Mouse (Mus musculus): ENCODE measurements around the gene Tdo2. TPM values are rescaled to one million over a fixed set of nuclear protein-coding genes. Genes with fewer than 3 reads are reported as not detected.

Gene Tdo2
- total RNA-seq, 2 experiments from 2014 or later = not detected

Other genes with a start within 250 kb of the Tdo2 start
- gene Ctso, start 43.6 kb downstream of the Tdo2 start, total RNA-seq (2015) = 10.3 and 12.2 TPM in 2 replicates
- 4.2 and 10.5 TPM in 2 replicates for gene Ctso, start 43.6 kb downstream of the Tdo2 start, total RNA-seq (2017)
- not detected in 2 replicates for gene Asic5, start 6.1 kb upstream of the Tdo2 start, total RNA-seq (2015)
- not detected in 2 replicates for gene Asic5, start 6.1 kb upstream of the Tdo2 start, total RNA-seq (2017)
- gene Gucy1b1, start 98.5 kb upstream of the Tdo2 start, total RNA-seq (2015) = 0.30 TPM in 1 of 2 replicates, not detected in the other
- 0.37 TPM in 1 of 2 replicates, not detected in the other for gene Gucy1b1, start 98.5 kb upstream of the Tdo2 start, total RNA-seq (2017)
- gene Gucy1a1, start 169.6 kb upstream of the Tdo2 start, total RNA-seq (2015) = 0.17 TPM in 1 of 2 replicates, not detected in the other
- 4.1 TPM in 1 of 2 replicates, not detected in the other for gene Gucy1a1, start 169.6 kb upstream of the Tdo2 start, total RNA-seq (2017)

Measured in megakaryocyte progenitor cell, adult 5-6 weeks (primary cell).